Mouse (Mus musculus) heart, postnatal 25 days (tissue): ENCODE results near the gene Cd3e. TPM values are rescaled to one million over a fixed set of nuclear protein-coding genes. Genes with fewer than 3 reads are reported as not detected.
A peak's percentile ranks its signal among the peaks of the same experiment; 100 is the strongest.
"Not testable (repeated sequence)": the region's sequence is repeated elsewhere in the genome, so short reads cannot be mapped to it uniquely, and the experiment has no call there.

Source experiments
- DNase-seq: peaks from one replicate; pipeline ENCODE4 v3.0.0; 2022; ENCODE audit warnings: low spot score
- intact Hi-C: fragments of 180-260 bp; cut with DNase I; formaldehyde crosslinking; loops from one replicate; pipeline ENCODE4 v1.15.1; 2025
- total RNA-seq, 2 experiments: library from RNA; stranded (reverse); gene quantifications; 2 replicates each; pipeline ENCODE4 v1.2.3; 2021

The Cd3e gene
- under 1 TPM; 0.36 to 0.57 TPM for total RNA-seq

DNA sequence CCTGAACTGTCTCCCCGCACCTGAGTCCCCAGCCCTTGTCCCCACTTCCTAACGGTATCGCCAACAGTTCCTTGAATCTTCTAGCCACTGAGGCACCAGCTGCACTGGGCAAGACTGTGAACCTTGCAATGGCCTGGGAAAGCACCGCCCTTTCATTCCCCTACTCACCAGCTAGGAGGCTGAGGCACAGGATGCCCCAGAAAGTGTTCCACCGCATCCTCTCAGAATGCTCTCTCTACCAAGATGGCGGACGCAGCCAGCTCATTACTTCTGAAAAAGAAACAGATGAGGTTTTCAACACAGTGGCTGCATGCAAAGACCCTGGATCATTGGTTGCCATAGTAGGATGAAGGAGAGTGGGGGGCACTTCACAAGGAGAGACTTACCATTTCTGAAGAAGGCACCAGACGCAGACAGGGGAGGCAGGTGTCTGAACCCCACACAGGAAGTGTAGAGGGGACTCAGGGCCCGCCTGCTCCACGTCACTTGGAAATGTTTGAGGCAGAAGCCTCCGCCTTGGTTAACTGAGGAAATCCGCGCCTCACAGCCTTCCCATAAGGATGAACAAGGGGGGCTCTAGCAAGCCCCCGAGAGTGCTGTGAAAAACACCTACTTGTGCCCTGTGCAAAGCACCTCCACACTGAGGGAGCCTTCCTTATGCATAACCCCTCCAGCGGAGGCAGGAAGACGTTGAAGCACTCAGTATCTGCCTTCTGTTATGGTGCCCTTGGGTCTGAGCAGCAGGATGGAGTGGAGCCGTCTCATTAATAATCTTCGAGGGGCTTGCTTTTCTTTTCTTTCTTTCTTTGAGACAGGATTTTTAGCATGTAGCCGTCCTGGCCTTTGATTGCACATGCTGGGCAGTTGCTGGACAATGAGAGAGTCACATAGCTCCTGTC is at the start of gene Cd3e:
Gene Cd3e (minus strand): TSS at position 448 of the 899 bp plus-strand sequence.
- intact Hi-C loops = no loop called here
- no peak for DNase-seq

DNA sequence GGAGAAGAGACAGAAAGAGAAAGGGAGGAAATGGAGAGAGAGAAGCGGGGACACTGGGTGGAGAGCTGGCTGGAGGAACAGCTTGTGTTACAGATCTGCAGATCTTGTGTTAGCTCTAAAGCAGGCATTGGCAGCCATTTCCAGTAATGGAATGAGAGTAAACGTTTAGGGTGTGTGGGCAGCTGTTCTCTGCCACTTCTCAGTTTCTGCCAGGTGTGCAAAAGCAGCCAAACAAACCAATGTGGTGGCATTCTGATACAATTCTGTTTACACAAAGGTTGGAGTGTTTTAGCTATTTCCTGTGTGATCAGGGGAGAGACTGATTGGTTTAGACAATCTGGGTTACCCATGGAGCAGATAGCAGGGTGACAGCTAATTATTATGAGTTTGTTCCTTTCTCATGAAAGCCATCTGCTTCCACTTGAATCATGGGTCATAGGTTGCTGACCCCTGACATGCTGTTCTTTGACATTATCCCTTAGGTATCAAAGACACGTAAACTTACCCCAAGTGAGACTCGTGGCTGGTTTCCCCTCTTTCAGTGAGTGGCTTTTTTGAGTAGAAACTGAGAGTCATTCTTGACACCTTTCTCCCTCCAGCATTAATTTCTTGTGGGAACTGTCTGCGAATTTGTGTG is 49.0 kb upstream of the Cd3e start:
- intact Hi-C loops = no loop called here
- DNase-seq = no peak

DNA sequence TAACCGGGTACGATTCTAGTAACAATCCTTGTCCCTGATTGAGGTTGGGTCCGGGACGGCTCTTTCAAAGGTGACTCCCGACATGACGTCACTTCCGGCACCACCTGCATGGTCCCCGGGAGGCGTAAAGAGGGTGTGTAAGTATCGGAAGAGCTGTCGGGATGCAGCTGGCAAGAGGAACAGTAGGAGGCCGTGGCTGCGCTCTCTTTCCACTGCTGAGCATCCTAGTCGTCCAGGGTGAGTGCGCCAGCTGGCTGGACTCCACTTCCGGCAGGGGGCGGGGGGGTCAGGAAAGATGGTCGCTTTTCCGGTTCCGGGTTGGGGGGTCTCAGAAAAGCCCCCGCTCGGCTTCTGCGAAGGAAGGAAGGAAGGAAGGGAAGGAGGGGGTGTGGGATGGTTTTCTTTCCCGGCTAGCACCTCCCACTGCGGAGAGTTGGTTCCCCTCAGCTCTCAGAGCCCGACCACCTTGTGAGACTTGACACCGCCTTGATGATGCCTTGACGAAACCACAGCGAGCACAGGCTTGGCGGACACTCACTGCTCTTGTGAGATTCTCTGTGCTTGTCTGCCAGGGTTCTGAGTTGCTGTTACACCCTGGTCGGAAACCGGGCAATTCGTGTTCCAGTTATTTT is 45.8 kb upstream of the Cd3e start, which contains the start of gene Mpzl3:
Gene Mpzl3 (plus strand): TSS at position 105 of the 632 bp plus-strand sequence.
- intact Hi-C loops = no loop called here
- DNase-seq = peak; percentile 38

- intact Hi-C loops = no loop called here
- DNase-seq = no peak
These were observed 40.9 kb upstream of the Cd3e start for GRCm38 (mm10) chr9:45050301-45050700.

DNA sequence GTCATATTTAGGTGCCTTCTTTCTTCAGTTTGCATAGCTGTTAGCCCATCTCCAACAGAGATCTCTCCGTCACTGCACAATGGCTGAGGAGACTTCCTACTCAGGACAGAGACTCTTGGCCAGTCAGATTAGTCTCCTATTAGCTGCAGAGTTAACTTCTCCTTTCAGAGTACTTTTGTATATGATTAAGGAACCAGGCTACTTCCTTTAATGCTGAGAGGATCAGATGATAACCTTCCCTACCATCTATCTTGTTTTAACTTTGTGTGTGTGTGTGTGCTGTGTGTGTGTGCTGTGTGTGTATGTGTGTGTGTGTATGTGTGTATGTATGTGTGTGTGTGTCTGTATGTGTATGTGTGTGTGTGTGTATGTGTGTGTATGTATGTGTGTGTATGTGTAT is 40.3 kb upstream of the Cd3e start:
- no peak for DNase-seq
- intact Hi-C loops = loop anchor here (2.0 kb wide), 1 partner anchor 27 kb away; no protein-coding TSS in a partner anchor

- intact Hi-C loops = loop anchor here (2.0 kb wide), 1 partner anchor 26 kb away; no protein-coding TSS in a partner anchor
- no peak for DNase-seq
These were observed 39.1 kb upstream of the Cd3e start for GRCm38 (mm10) chr9:45048511-45048910.

- intact Hi-C loops = no loop called here
- DNase-seq = no peak
These were observed 37.5 kb upstream of the Cd3e start for GRCm38 (mm10) chr9:45046973-45047372.

- DNase-seq = no peak
- intact Hi-C loops = no loop called here
These were observed 33.5 kb upstream of the Cd3e start for GRCm38 (mm10) chr9:45042947-45043346.

DNA sequence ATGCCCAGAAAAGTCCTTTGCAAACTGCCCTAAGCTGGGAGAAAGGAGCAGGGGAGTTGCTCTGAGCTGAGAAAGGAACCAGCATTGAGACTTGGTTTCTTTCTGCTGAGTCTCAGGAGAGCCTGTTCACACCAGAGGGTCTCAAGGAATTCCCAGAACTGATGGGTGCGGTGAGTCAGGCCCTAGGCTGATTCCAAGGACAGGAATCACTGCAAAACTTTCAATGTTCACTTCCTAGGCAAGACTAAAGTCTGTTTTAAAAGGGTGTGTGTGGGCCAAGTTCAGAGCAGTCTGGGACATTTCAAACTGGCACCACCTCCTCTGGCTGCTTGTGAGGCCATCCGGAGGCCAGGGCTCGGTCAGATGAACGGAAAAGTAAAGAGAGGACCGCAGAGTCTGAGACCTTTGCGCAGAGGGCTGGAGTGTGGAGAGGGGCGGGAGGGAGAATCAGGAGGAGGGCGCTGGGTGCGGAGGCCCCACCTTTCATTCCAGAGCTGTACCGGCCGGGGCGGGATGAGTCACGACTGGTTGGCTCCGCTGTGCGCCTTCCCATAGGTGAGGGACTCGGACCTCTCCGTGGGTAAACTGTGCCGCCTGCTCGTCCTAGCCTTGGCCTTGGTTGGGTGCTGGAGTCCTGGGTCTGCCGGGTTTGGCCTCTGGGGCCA is 32.8 kb upstream of the Cd3e start:
- DNase-seq = peak; percentile 13
- intact Hi-C loops = no loop called here

GRCm38 (mm10) chr9:45041131-45041838 is 31.9 kb upstream of the Cd3e start:
- no peak for DNase-seq
- intact Hi-C loops = no loop called here

GRCm38 (mm10) chr9:45040066-45040845 is 30.8 kb upstream of the Cd3e start:
- DNase-seq = no peak
- intact Hi-C loops = no loop called here

GRCm38 (mm10) chr9:45039499-45039898 is 30.1 kb upstream of the Cd3e start, which contains the start of gene Mpzl2:
Gene Mpzl2 (plus strand): TSS chr9:45039799.
- no peak for DNase-seq

DNA sequence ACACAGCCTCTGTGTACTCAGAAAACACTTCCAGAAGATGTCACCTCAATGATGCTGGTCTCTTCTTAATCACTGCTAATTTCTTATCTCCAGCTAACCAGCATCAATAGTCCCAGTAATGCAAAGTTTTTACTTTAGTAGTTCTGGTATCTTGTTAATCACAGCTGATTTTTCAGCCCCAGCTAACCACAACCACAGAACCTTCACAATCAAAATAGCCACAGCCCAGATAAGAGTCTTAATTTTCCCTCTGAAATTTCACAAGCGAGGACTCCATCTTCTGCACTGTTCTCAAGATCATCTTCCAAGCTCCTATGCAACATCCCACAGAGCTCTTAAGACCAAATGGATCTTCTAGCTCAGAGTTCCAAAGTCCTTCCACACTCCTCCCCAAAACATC is 28.4 kb upstream of the Cd3e start:
- DNase-seq, intact Hi-C loops: not testable (repeated sequence)

More at GRCm38 (mm10) chr9:45039499-45039898, 30.1 kb upstream of the Cd3e start, which contains the start of gene Mpzl2:
- intact Hi-C loops = no loop called here

- DNase-seq = no peak
- intact Hi-C loops = no loop called here
These were observed 25.1 kb upstream of the Cd3e start for GRCm38 (mm10) chr9:45034526-45034925.

GRCm38 (mm10) chr9:45032261-45032660 is 22.8 kb upstream of the Cd3e start:
- intact Hi-C loops = no loop called here
- DNase-seq = no peak

DNA sequence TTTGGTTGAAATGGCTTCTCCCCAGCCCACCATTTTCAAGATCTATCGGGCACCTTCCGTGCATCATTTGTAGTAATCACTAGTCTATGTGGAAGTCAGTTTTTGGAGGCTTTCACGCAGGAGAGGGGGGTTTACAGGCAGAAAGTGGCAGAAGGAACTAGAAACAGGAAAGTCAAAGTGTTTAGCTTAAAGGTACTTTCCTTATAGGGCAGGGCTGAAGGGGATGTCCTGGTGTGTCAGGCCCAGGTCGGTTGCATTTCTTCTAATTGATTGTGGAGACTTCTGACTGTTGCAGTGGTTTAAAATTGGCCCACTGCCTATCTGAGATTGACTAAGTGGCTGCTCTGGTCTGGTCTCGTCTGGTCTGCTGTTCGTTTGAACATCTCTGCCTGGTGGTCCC is 20.9 kb upstream of the Cd3e start:
- intact Hi-C loops = no loop called here
- no peak for DNase-seq

DNA sequence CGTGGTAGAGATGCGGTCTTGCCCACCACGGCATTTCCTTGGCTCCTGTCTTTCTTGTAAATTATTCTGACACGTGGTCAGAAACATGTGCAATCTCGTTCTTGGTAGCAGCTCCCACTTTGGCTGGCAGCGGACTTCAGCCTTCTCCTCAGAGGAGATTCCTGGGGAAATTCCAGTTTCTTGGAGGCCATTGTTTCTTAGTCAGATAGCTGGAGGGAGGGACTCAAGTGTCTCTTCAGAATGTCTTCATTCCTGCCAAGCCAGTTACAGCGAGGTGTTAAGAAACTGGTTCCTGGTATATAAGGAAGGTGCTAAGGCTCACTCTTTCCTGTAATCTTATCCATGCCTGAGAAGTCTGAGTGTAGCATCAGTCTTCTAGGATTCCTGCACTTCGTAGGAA is 17.9 kb upstream of the Cd3e start:
- intact Hi-C loops = no loop called here
- DNase-seq = no peak

DNA sequence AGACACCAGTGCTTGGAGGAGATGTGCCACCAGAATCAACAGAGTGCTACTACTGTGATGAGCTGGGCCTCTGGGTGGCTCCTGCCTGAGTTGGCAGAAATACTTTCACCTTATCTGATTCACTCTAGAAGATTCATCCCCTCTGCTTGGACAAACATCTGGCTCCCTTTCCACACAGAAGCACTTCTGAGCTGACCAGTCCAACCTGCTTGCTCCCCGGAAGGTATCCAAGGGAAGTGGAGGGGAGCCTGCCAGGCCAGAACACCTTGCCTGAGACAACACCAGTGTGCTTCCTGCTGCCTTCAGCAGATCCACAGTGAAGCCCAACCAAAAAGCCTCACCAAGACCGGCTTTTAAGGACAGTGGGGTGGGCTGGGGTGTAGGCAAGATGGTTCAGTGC is 14.8 kb upstream of the Cd3e start:
- DNase-seq = no peak
- intact Hi-C loops = no loop called here

DNA sequence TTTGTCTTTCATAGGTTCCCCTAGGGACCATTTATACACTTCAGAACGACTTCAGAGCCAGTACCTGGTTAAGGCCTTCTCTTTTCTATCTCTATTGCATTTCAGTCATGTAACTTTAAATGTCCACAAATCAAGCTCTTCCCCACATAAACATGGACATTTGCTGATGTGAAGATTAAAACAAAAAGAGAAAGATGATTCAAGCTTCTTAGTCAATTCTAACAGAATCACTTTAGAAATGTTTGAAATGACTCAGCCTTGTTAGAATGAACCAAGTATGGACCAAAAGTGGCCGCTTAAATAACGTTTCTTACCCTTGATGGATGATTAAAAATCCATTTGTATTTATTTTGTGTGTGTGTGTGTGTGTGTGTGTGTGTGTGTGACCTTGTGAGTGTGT is 14.2 kb upstream of the Cd3e start:
- DNase-seq = no peak
- intact Hi-C loops = loop anchor here (1.0 to 2.0 kb wide), 2 partner anchors 25 to 123 kb away; no protein-coding TSS in a partner anchor
